Comparison of ENCODE assay signal across 12 mouse cellular contexts in the genomic region with DNA sequence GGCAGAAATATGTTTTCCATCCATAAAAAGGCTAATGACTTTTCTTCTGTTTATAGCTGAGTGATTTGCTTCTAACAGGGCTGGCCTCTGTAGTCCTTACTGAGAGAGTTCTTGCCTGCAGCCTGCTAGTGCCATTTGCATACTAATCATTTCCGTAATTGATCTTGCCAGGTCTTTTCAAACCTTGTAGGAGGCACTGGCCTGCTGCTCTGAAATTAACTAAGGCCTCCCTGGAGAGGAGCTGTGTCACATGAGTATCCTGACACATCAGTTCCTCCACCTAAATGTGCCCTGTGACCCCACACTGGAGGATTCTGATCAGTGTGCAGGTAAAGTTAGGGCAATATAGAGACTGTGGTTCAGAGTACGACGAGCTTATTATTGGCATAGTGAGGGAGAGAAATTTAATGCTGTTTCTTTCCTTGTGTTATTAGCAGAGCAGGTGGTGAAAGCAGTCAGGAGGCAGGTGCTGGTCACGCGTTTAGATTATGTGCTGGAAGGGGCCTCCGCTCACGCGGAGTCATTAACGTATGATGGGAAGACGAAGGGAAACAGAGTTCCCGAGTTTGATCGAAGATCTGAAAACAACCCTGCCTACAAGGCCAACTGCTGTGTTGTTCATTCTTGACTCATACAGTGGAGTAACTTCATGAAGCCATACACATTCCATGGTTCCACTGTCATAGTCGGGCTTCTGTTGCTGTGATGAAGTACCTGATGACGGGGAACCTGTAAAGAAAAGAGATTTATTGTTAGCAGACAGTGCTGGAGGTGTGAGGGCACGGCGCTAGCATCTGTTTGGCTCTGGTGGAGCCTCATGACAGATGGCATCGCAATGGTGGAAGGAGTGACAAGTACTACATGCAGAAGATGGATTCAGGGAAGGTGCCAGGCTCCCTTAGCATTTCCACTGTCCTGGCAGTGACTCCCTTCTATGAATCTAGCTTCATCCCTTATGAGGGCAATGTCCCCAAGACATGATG.
A peak's percentile ranks its signal among the peaks of the same experiment; 100 is the strongest.
DNase-seq lines count a peak whose midpoint lies in the region; ATAC-seq and TF ChIP-seq lines count a peak whose summit lies in the region.
"Had no signal": no experiment of that assay in that cellular context is flagged by ENCODE, and none has a peak within 500 bp of the region (broad histone marks: within the 10 kb centered on the region; RNA-seq: fewer than 3 reads in every experiment).

No protein-coding gene starts in this region.

- no peaks in the 10 kb centered on the region for H3K9me3 ChIP-seq in hindbrain, embryonic 14.5 days (ENCODE audit: control insufficient read depth, low read length)
- no peaks in the 10 kb centered on the region for H3K9me3 ChIP-seq in midbrain, embryonic 14.5 days (ENCODE audit: control insufficient read depth, low read length)
- no peaks in the 10 kb centered on the region for H3K9me3 ChIP-seq in lung, postnatal 0 days (ENCODE audit: low read length)

- H3K27me3 ChIP-seq in hindbrain, embryonic 14.5 days (ENCODE audit: control insufficient read depth, insufficient read depth, low read length): no peaks in the 10 kb centered on the region
- no peaks in the 10 kb centered on the region for H3K27me3 ChIP-seq in midbrain, embryonic 14.5 days (ENCODE audit: control insufficient read depth, insufficient read depth, low read length)
- H3K27me3 ChIP-seq in heart, adult 2 months (ENCODE audit: control insufficient read depth, insufficient read depth, low read length): no peaks in the 10 kb centered on the region
- H3K27me3 ChIP-seq in lung, postnatal 0 days (replicated peaks; ENCODE audit: insufficient read depth, low read length): no peaks in the 10 kb centered on the region
- H3K27me3 ChIP-seq: CH12.LX had no signal

- WGBS in hindbrain, embryonic 14.5 days: 54% methylated on average over 17 of the region's 17 CpGs
- WGBS in midbrain, embryonic 14.5 days: 65% methylated on average over 17 of the region's 17 CpGs
- 75% methylated on average over 17 of the region's 17 CpGs for WGBS in heart, adult 2 months
- WGBS in lung, postnatal 0 days: 69% methylated on average over 17 of the region's 17 CpGs

- no peak for TF ChIP-seq EP300 in heart, adult 2 months (IDR thresholded peaks at IDR 0.05; ENCODE audit: insufficient read depth, low read depth, low read length)
- TF ChIP-seq EP300 in lung, postnatal 0 days (IDR thresholded peaks at IDR 0.05): no peak

- peak; percentile 84 for DNase-seq in heart, adult 11 months
- DNase-seq in heart, postnatal 4 days: no peak
- DNase-seq in brain, adult 2 months (ENCODE audit: low read depth, low spot score): peak; percentile 15
- DNase-seq in hindbrain, embryonic 14.5 days (ENCODE audit: low spot score): peak; percentile 49
- peak; percentile 61 for DNase-seq in midbrain, embryonic 14.5 days
- no peak for DNase-seq in heart, adult 2 months
- DNase-seq in lung, postnatal 0 days (ENCODE audit: low spot score): no peak
- DNase-seq: heart, postnatal 36 days; lung, adult 2 months had no signal

- ATAC-seq in hindbrain, embryonic 14.5 days (ENCODE audit: low FRiP score): peak; percentile 89
- ATAC-seq in midbrain, embryonic 14.5 days (ENCODE audit: low FRiP score, low TSS enrichment): peak; percentile 53; the same call in 1 of the 2 replicates
- no peak for ATAC-seq in erythroblast, adult 5-6 weeks (replicated peaks; ENCODE audit: low FRiP score, poor library complexity, severe bottlenecking)
- no peak for ATAC-seq in lung, postnatal 0 days

- H3K27ac ChIP-seq in hindbrain, embryonic 14.5 days: peak overlapping the region; percentile 34
- no peak overlapping the region; the same call in 1 of the 2 replicates for H3K27ac ChIP-seq in midbrain, embryonic 14.5 days (replicated peaks; ENCODE audit: low read depth, low read length)
- no peak overlapping the region for H3K27ac ChIP-seq in heart, adult 2 months
- no peak overlapping the region for H3K27ac ChIP-seq in lung, postnatal 0 days (ENCODE audit: low read length)

- H3K79me2 ChIP-seq in heart, adult 2 months (replicated peaks; ENCODE audit: control insufficient read depth, insufficient read depth, low read length): no peaks in the 10 kb centered on the region

- H3K36me3 ChIP-seq in hindbrain, embryonic 14.5 days (replicated peaks; ENCODE audit: control insufficient read depth, insufficient read depth): no peaks in the 10 kb centered on the region
- no peaks in the 10 kb centered on the region for H3K36me3 ChIP-seq in midbrain, embryonic 14.5 days (ENCODE audit: control insufficient read depth, insufficient read depth, low read length)
- H3K36me3 ChIP-seq in heart, adult 2 months (ENCODE audit: control insufficient read depth, insufficient read depth, low read length): no peaks in the 10 kb centered on the region
- H3K36me3 ChIP-seq in lung, postnatal 0 days (ENCODE audit: insufficient read depth, low read length): no peaks in the 10 kb centered on the region

- H3K9ac ChIP-seq in hindbrain, embryonic 14.5 days: no peak overlapping the region
- no peak overlapping the region for H3K9ac ChIP-seq in midbrain, embryonic 14.5 days (replicated peaks; ENCODE audit: low read length)
- H3K9ac ChIP-seq in heart, adult 2 months (ENCODE audit: low read depth, low read length): no peak overlapping the region
- no peak overlapping the region for H3K9ac ChIP-seq in lung, postnatal 0 days (replicated peaks; ENCODE audit: low read depth)

- TF ChIP-seq POLR2A in heart, adult 2 months (IDR thresholded peaks at IDR 0.05; ENCODE audit: insufficient read depth, low read depth, low read length): no peak

- H3K4me3 ChIP-seq in hindbrain, embryonic 14.5 days (replicated peaks; ENCODE audit: low read length): no peak overlapping the region
- no peak overlapping the region for H3K4me3 ChIP-seq in midbrain, embryonic 14.5 days (replicated peaks; ENCODE audit: low read depth, low read length)
- no peak overlapping the region for H3K4me3 ChIP-seq in heart, adult 2 months
- H3K4me3 ChIP-seq in lung, postnatal 0 days (ENCODE audit: low read depth, low read length): no peak overlapping the region
- H3K4me3 ChIP-seq: myocyte had no signal

- peaks cover 15% of the 10 kb centered on the region for H3K4me1 ChIP-seq in hindbrain, embryonic 14.5 days (replicated peaks; ENCODE audit: control insufficient read depth, insufficient read depth, low read length)
- H3K4me1 ChIP-seq in midbrain, embryonic 14.5 days (ENCODE audit: control insufficient read depth, insufficient read depth, low read length): peaks cover 8% of the 10 kb centered on the region; the same call in 1 of the 2 replicates
- H3K4me1 ChIP-seq in heart, adult 2 months (ENCODE audit: control insufficient read depth, insufficient read depth, low read length): no peaks in the 10 kb centered on the region
- no peaks in the 10 kb centered on the region for H3K4me1 ChIP-seq in lung, postnatal 0 days (ENCODE audit: insufficient read depth, low read depth, low read length)

- no peak overlapping the region for H3K4me2 ChIP-seq in hindbrain, embryonic 14.5 days (replicated peaks)
- no peak overlapping the region for H3K4me2 ChIP-seq in midbrain, embryonic 14.5 days (ENCODE audit: low read length)
- H3K4me2 ChIP-seq in lung, postnatal 0 days (replicated peaks; ENCODE audit: low read depth, low read length): no peak overlapping the region

- intact Hi-C loops in heart, adult 2 months (cut with DNase I): no loop called here

- no peak for TF ChIP-seq CTCF in heart, adult 2 months (IDR thresholded peaks at IDR 0.05)
- TF ChIP-seq CTCF in lung, postnatal 0 days (IDR thresholded peaks at IDR 0.05): no peak

Comparison
In these comparisons a context has a peak if more than half of its experiments do, and no peak if none do; other contexts are left out.
1. DNase-seq: peak in heart, adult 11 months (single experiment), brain, adult 2 months (single experiment), hindbrain, embryonic 14.5 days (single experiment) and midbrain, embryonic 14.5 days (single experiment); none in heart, postnatal 4 days (single experiment), heart, adult 2 months (0 of 2) and lung, postnatal 0 days (single experiment).
2. ATAC-seq: peak in hindbrain, embryonic 14.5 days (single experiment) and midbrain, embryonic 14.5 days (single experiment); none in erythroblast, adult 5-6 weeks (single experiment) and lung, postnatal 0 days (single experiment).